Mouse (Mus musculus): Measurements from ENCODE around the gene Creb5. TPM values are rescaled to one million over a fixed set of nuclear protein-coding genes. Genes with fewer than 3 reads are reported as not detected.

Gene Creb5
- polyA plus RNA-seq, 1 experiment from 2014 or later = 11.7 TPM

DNA sequence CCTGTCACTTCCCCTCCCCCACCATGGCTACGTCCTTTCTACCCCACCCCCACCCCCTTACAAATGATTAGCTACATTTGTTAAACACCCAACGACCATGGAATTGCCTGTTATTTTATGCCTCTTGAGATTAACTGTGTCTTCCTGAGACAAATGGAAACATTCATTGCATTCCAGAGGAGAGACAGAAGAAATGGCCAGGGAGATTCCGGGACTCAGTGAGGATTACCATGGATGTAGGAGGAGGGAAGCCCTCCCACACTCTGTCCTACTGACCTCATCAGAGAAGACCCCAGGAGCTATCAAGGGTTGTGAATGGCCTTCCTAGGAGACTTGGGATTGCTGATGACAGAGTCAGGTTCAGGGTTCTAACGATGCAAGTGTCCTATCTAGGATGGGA is 446.9 kb downstream of the Creb5 start:
- ATAC-seq (replicated peaks; ENCODE audit: insufficient number of reproducible peaks, low FRiP score, low TSS enrichment, low read depth) = no peak

DNA sequence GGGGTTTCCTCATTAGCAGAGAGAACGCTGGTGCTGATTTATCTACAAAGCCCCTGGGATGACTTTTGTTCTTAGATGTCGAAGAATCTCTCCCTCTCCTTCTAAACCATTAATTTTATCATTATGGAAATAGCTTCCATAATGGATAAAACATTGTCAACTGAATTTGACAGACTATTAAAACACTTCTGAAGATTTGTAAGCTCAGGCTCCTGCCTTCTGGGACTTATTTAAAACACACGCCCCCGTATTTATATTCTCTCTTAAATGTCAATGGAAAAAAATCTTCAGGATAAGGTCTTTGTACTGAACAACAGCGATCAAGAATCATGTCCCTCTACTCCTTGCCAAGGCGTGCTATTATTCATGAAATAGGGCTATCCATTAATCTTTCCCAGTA is 448.6 kb downstream of the Creb5 start:
- no peak for ATAC-seq (replicated peaks; ENCODE audit: insufficient number of reproducible peaks, low FRiP score, low TSS enrichment, low read depth)
- no peak for DNase-seq (ENCODE audit: low spot score)
- Histone ChIP-seq H3K9me3 (replicated peaks; ENCODE audit: control insufficient read depth, low read length) (no peaks in the 10 kb centered on the region), H3K27ac (replicated peaks; ENCODE audit: low read depth, low read length) (no peak overlapping the region), H3K9ac (replicated peaks; ENCODE audit: low read length) (no peak overlapping the region), H3K4me3 (ENCODE audit: low read depth, low read length) (no peak overlapping the region), H3K4me1 (ENCODE audit: control insufficient read depth, insufficient read depth, low read length) (no peaks in the 10 kb centered on the region), H3K27me3 (ENCODE audit: control insufficient read depth, insufficient read depth, low read length) (no peaks in the 10 kb centered on the region), H3K36me3 (replicated peaks; ENCODE audit: control insufficient read depth, insufficient read depth, low read depth, low read length) (no peaks in the 10 kb centered on the region), H3K4me2 (ENCODE audit: low read depth, low read length) (no peak overlapping the region)
- WGBS = 75% methylated on average over 6 of the region's 6 CpGs

More for the DNA sequence above, 446.9 kb downstream of the Creb5 start:
- H3K27ac ChIP-seq (replicated peaks; ENCODE audit: low read depth, low read length) = no peak overlapping the region
- no peaks in the 10 kb centered on the region for H3K27me3 ChIP-seq (ENCODE audit: control insufficient read depth, insufficient read depth, low read length)
- H3K36me3 ChIP-seq (replicated peaks; ENCODE audit: control insufficient read depth, insufficient read depth, low read depth, low read length) = no peaks in the 10 kb centered on the region
- no peak overlapping the region for H3K9ac ChIP-seq (replicated peaks; ENCODE audit: low read length)
- H3K4me3 ChIP-seq (ENCODE audit: low read depth, low read length) = no peak overlapping the region
- DNase-seq (ENCODE audit: low spot score) = no peak
- WGBS = 26% methylated on average over 4 of the region's 4 CpGs
- no peaks in the 10 kb centered on the region for H3K4me1 ChIP-seq (ENCODE audit: control insufficient read depth, insufficient read depth, low read length)
- no peak overlapping the region for H3K4me2 ChIP-seq (ENCODE audit: low read depth, low read length)
- H3K9me3 ChIP-seq (replicated peaks; ENCODE audit: control insufficient read depth, low read length) = no peaks in the 10 kb centered on the region

DNA sequence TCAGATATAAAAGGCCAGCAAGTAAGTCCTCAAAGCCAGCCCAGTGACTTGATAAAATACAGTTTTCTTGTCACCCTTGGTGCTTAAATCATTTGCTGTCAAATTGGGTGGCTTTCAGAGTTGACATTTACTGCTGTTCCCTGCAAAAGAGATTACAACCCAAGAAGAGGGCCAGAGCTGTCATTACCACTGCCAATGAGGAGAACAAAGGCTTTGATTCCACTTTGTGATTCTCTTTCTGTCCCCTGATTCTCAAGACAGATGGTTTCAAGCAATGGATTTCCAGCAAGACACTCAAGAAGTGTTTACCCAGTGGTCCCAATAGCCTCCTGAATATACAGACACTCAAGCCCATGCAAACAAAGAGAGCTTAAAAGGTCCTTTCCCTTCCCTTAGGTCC is 451.1 kb downstream of the Creb5 start:
- H3K9me3 ChIP-seq (replicated peaks; ENCODE audit: control insufficient read depth, low read length) = no peaks in the 10 kb centered on the region
- no peak overlapping the region for H3K9ac ChIP-seq (replicated peaks; ENCODE audit: low read length)
- no peaks in the 10 kb centered on the region for H3K36me3 ChIP-seq (replicated peaks; ENCODE audit: control insufficient read depth, insufficient read depth, low read depth, low read length)
- no peak overlapping the region for H3K4me2 ChIP-seq (ENCODE audit: low read depth, low read length)
- ATAC-seq (replicated peaks; ENCODE audit: insufficient number of reproducible peaks, low FRiP score, low TSS enrichment, low read depth) (no peak), DNase-seq (ENCODE audit: low spot score) (no peak)
- H3K4me3 ChIP-seq (ENCODE audit: low read depth, low read length) = no peak overlapping the region
- no peaks in the 10 kb centered on the region for H3K27me3 ChIP-seq (ENCODE audit: control insufficient read depth, insufficient read depth, low read length)
- H3K27ac ChIP-seq (replicated peaks; ENCODE audit: low read depth, low read length) = no peak overlapping the region
- H3K4me1 ChIP-seq (ENCODE audit: control insufficient read depth, insufficient read depth, low read length) = no peaks in the 10 kb centered on the region

DNA sequence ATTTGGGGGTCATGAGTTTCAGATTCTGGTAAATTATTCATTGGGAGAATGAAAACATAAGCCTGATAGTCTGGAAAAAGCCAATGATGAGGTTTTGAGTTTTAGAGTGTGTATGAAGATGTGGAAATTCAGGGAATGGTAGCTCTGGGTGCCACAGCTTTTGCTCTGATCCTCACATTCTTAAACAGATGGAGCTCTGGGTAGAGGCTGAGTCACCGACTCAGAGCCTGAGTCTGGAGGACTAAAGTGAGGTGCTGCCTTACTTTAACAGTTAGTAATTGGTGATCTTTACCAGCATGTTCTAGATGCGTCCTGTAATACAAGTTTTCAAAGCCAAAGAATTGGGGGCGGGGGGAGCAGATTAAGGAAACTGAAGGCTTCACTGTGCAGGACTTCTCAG is 454.2 kb downstream of the Creb5 start:
- DNase-seq (ENCODE audit: low spot score) (no peak), ATAC-seq (replicated peaks; ENCODE audit: insufficient number of reproducible peaks, low FRiP score, low TSS enrichment, low read depth) (no peak)
- H3K9me3 ChIP-seq (replicated peaks; ENCODE audit: control insufficient read depth, low read length) = no peaks in the 10 kb centered on the region
- H3K27ac ChIP-seq (replicated peaks; ENCODE audit: low read depth, low read length) = no peak overlapping the region
- WGBS = 90% methylated on average over 3 of the region's 3 CpGs
- H3K4me1 ChIP-seq (ENCODE audit: control insufficient read depth, insufficient read depth, low read length) = no peaks in the 10 kb centered on the region
- H3K4me3 ChIP-seq (ENCODE audit: low read depth, low read length) = no peak overlapping the region
- no peaks in the 10 kb centered on the region for H3K27me3 ChIP-seq (ENCODE audit: control insufficient read depth, insufficient read depth, low read length)
- H3K36me3 ChIP-seq (replicated peaks; ENCODE audit: control insufficient read depth, insufficient read depth, low read depth, low read length) = no peaks in the 10 kb centered on the region
- H3K4me2 ChIP-seq (ENCODE audit: low read depth, low read length) = no peak overlapping the region
- no peak overlapping the region for H3K9ac ChIP-seq (replicated peaks; ENCODE audit: low read length)

Other genes starting within 250 kb of the Creb5 start
- gene Jazf1, start 218.6 kb upstream of the Creb5 start, polyA plus RNA-seq (2014; fragmentation: Nextera tagmentation; extraction: Ambion mirVana) = 5.0 and 6.5 TPM in 2 replicates